Mouse (Mus musculus) midbrain, embryonic 13.5 days (tissue): ENCODE measurements around the gene Cfap97d1. TPM values are rescaled to one million over a fixed set of nuclear protein-coding genes. Genes with fewer than 3 reads are reported as not detected.

Experiments used
- ATAC-seq: fragments of 200-750 bp; cut with Nextera tagmentation; 2 replicates; pipeline ENCODE4 v1.8.0; 2017; ENCODE audit warnings: mild to moderate bottlenecking, moderate TSS enrichment, moderate library complexity
- H3K27ac ChIP-seq: fragments of 300-500 bp; sonication (generic); 2 replicates; pipeline ENCODE4 v1.5.1; 2015; ENCODE audit warnings: inconsistent platforms, mild to moderate bottlenecking, moderate library complexity
- H3K27me3 ChIP-seq: fragments of 300-500 bp; sonication (generic); 2 replicates; pipeline ENCODE4 v1.6.1; 2015; ENCODE audit warnings: mild to moderate bottlenecking, inconsistent platforms
- H3K36me3 ChIP-seq: fragments of 300-500 bp; sonication (generic); 2 replicates; pipeline ENCODE4 v1.6.1; 2015; ENCODE audit warnings: mild to moderate bottlenecking, inconsistent platforms
- H3K4me1 ChIP-seq: fragments of 300-500 bp; sonication (generic); replicated peaks from 2 replicates; pipeline ENCODE4 v1.6.1; 2015; ENCODE audit warnings: inconsistent platforms
- H3K4me2 ChIP-seq: fragments of 300-500 bp; sonication (generic); replicated peaks from 2 replicates; pipeline ENCODE4 v1.6.1; 2015; ENCODE audit warnings: moderate library complexity, mild to moderate bottlenecking, inconsistent platforms
- H3K4me3 ChIP-seq: fragments of 300-500 bp; sonication (generic); replicated peaks from 2 replicates; pipeline ENCODE4 v1.5.1; 2015; ENCODE audit warnings: mild to moderate bottlenecking, inconsistent platforms
- H3K9ac ChIP-seq: fragments of 300-500 bp; sonication (generic); replicated peaks from 2 replicates; pipeline ENCODE4 v1.6.1; 2015; ENCODE audit warnings: mild to moderate bottlenecking, inconsistent platforms
- H3K9me3 ChIP-seq: fragments of 300-500 bp; sonication (generic); 2 replicates; pipeline ENCODE4 v1.6.1; 2016; ENCODE audit warnings: mild to moderate bottlenecking, inconsistent platforms
- WGBS: fragments of 180-500 bp; shearing (Covaris S2); methylation state at CpG from one replicate; pipeline ENCODE4 v1.1.7; 2015; 5-methylcytosine and 5-hydroxymethylcytosine counted together
- polyA plus RNA-seq: library from polyadenylated mRNA; unstranded; fragments of >200 nt; fragmentation: Nextera tagmentation; extraction: Ambion mirVana; gene quantifications from 2 replicates; pipeline ENCODE4 v1.2.1, GENCODE M21; 2015

Gene Cfap97d1
- polyA plus RNA-seq, 1 experiment from 2014 or later: not detected

DNA sequence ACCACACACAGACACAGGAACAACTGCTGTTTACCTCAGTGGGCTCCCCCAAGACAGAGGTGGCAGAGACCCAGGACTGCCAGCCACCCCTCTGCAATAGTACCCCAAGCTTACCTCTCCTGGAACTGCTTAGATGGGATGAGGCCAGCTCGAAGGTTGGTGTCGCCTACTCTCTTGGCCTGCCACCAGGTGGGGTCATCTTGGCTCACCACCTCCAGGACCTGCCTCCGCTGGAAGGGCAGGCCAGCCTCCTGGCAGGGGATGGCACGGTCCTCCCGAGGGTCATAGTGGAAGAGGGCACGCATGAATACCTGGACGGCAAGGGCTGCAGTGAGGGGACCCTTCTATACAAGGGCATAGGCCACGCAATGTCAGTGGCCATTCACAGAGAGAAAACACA lies 29.1 kb downstream of the Cfap97d1 start:
- Histone ChIP-seq H3K27me3 (no peaks in the 10 kb centered on the region), H3K36me3 (peaks cover 95% of the 10 kb centered on the region), H3K4me3 (no peak overlapping the region), H3K9ac (no peak overlapping the region), H3K4me1 (peaks cover 26% of the 10 kb centered on the region), H3K4me2 (no peak overlapping the region), H3K9me3 (no peaks in the 10 kb centered on the region), H3K27ac (no peak overlapping the region)
- no peak for ATAC-seq
- 95% methylated on average over 8 of the region's 8 CpGs for WGBS

GRCm38 (mm10) chr11:102015472-102015871 lies 31.4 kb downstream of the Cfap97d1 start:
- H3K36me3 ChIP-seq: peaks cover 90% of the 10 kb centered on the region
- H3K9ac ChIP-seq: no peak overlapping the region
- ATAC-seq: no peak
- H3K4me1 ChIP-seq: peaks cover 21% of the 10 kb centered on the region
- H3K9me3 ChIP-seq: no peaks in the 10 kb centered on the region
- H3K4me3 ChIP-seq: no peak overlapping the region
- H3K27me3 ChIP-seq: no peaks in the 10 kb centered on the region
- no peak overlapping the region for H3K4me2 ChIP-seq
- WGBS: 58% methylated on average over 6 of the region's 6 CpGs
- H3K27ac ChIP-seq: peak overlapping the region; percentile 14; the same call in 1 of the 2 replicates

- Histone ChIP-seq H3K4me2 (no peak overlapping the region), H3K27me3 (no peaks in the 10 kb centered on the region), H3K36me3 (peaks cover 85% of the 10 kb centered on the region), H3K4me1 (peaks cover 18% of the 10 kb centered on the region; the same call in 1 of the 2 replicates), H3K9me3 (no peaks in the 10 kb centered on the region), H3K4me3 (no peak overlapping the region), H3K27ac (no peak overlapping the region), H3K9ac (no peak overlapping the region)
- ATAC-seq: no peak
- WGBS: 96% methylated on average over 1 of the region's 1 CpGs
Measured at GRCm38 (mm10) chr11:102016136-102016535, 32.1 kb downstream of the Cfap97d1 start.

GRCm38 (mm10) chr11:102019736-102020135 lies 35.7 kb downstream of the Cfap97d1 start:
- Histone ChIP-seq H3K27ac (no peak overlapping the region), H3K4me3 (no peak overlapping the region), H3K9ac (no peak overlapping the region), H3K9me3 (no peaks in the 10 kb centered on the region), H3K4me1 (peaks cover 32% of the 10 kb centered on the region), H3K27me3 (no peaks in the 10 kb centered on the region), H3K4me2 (no peak overlapping the region), H3K36me3 (peaks cover 63% of the 10 kb centered on the region)
- WGBS: 65% methylated on average over 9 of the region's 9 CpGs
- no peak for ATAC-seq

DNA sequence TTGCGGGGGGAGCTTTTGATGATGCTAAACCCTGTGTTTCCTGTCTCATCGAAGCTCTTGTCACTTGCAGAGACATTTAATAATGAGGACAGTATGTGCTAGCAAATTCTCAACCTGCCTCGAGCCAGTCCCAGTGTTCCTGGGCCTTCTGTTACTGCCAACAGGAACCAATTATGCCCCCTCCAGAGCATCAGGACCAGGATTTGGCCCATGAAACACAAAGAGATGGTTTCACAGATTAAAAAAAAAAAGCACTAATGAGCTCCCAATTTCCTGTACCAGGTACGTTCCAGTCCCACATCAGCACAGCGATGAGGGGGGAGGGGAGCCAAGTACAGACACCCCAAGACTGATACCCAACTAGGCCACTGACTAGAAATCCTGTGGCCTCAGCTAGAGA lies 37.1 kb downstream of the Cfap97d1 start:
- no peaks in the 10 kb centered on the region for H3K9me3 ChIP-seq
- no peak for ATAC-seq
- H3K9ac ChIP-seq: no peak overlapping the region
- peaks cover 34% of the 10 kb centered on the region for H3K4me1 ChIP-seq
- no peak overlapping the region for H3K27ac ChIP-seq
- H3K4me2 ChIP-seq: no peak overlapping the region
- no peaks in the 10 kb centered on the region for H3K27me3 ChIP-seq
- no peak overlapping the region for H3K4me3 ChIP-seq
- H3K36me3 ChIP-seq: peaks cover 50% of the 10 kb centered on the region
- 91% methylated on average over 5 of the region's 5 CpGs for WGBS

DNA sequence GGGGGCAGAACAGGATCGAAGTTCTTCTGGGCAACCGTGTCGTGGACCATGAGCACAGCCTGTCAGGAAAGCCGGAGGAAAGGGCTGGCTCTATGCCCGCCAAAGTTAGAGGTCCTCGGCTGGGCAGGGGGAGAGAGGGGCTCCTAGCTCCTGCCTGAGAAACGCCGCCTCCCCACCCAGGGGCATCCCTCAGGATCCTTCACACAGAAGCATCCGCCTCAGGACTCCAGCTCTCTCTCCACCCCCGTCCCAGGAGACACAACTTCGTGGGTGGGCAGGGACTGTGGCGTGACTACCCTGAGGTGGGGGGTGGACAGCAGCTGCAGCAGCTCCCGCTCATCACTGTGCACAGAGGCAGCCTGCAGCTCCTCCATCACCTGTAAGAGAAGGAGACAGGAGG lies 39.3 kb downstream of the Cfap97d1 start:
- Histone ChIP-seq H3K27ac (no peak overlapping the region), H3K4me2 (no peak overlapping the region), H3K36me3 (peaks cover 29% of the 10 kb centered on the region), H3K9me3 (no peaks in the 10 kb centered on the region), H3K4me3 (no peak overlapping the region), H3K4me1 (peaks cover 47% of the 10 kb centered on the region), H3K27me3 (no peaks in the 10 kb centered on the region), H3K9ac (0 out of 2 replicates have a peak overlapping the region, but pooled peaks have one; percentile 28)
- no peak for ATAC-seq
- 78% methylated on average over 13 of the region's 13 CpGs for WGBS

GRCm38 (mm10) chr11:102024084-102024758 lies 40.1 kb downstream of the Cfap97d1 start:
- Histone ChIP-seq H3K9ac (peak overlapping the region; percentile 19), H3K9me3 (no peaks in the 10 kb centered on the region), H3K4me1 (peaks cover 48% of the 10 kb centered on the region), H3K4me2 (no peak overlapping the region; the same call in 1 of the 2 replicates), H3K27me3 (no peaks in the 10 kb centered on the region), H3K36me3 (peaks cover 23% of the 10 kb centered on the region), H3K4me3 (0 out of 2 replicates have a peak overlapping the region, but pooled peaks have one; percentile 68), H3K27ac (0 out of 2 replicates have a peak overlapping the region, but pooled peaks have one; percentile 9)
- WGBS: 89% methylated on average over 6 of the region's 6 CpGs
- ATAC-seq: no peak

- Histone ChIP-seq H3K4me1 (peaks cover 45% of the 10 kb centered on the region), H3K27me3 (no peaks in the 10 kb centered on the region), H3K36me3 (peaks cover 19% of the 10 kb centered on the region), H3K27ac (no peak overlapping the region), H3K9ac (peak overlapping the region; percentile 46; the same call in 1 of the 2 replicates), H3K9me3 (no peaks in the 10 kb centered on the region), H3K4me3 (peak overlapping the region; percentile 68; the same call in 1 of the 2 replicates), H3K4me2 (peak overlapping the region; percentile 76)
- WGBS: 82% methylated on average over 4 of the region's 4 CpGs
- ATAC-seq: no peak
Measured at GRCm38 (mm10) chr11:102024875-102025274, 40.8 kb downstream of the Cfap97d1 start.

GRCm38 (mm10) chr11:102025354-102025753 lies 41.3 kb downstream of the Cfap97d1 start:
- H3K9me3 ChIP-seq: no peaks in the 10 kb centered on the region
- peak overlapping the region; percentile 68 for H3K4me3 ChIP-seq
- H3K36me3 ChIP-seq: peaks cover 14% of the 10 kb centered on the region
- ATAC-seq: no peak
- H3K27me3 ChIP-seq: no peaks in the 10 kb centered on the region
- H3K27ac ChIP-seq: peak overlapping the region; percentile 25; the same call in 1 of the 2 replicates
- peak overlapping the region; percentile 46; the same call in 1 of the 2 replicates for H3K9ac ChIP-seq
- WGBS: 35% methylated on average over 7 of the region's 7 CpGs
- peaks cover 47% of the 10 kb centered on the region for H3K4me1 ChIP-seq
- H3K4me2 ChIP-seq: peak overlapping the region; percentile 76

DNA sequence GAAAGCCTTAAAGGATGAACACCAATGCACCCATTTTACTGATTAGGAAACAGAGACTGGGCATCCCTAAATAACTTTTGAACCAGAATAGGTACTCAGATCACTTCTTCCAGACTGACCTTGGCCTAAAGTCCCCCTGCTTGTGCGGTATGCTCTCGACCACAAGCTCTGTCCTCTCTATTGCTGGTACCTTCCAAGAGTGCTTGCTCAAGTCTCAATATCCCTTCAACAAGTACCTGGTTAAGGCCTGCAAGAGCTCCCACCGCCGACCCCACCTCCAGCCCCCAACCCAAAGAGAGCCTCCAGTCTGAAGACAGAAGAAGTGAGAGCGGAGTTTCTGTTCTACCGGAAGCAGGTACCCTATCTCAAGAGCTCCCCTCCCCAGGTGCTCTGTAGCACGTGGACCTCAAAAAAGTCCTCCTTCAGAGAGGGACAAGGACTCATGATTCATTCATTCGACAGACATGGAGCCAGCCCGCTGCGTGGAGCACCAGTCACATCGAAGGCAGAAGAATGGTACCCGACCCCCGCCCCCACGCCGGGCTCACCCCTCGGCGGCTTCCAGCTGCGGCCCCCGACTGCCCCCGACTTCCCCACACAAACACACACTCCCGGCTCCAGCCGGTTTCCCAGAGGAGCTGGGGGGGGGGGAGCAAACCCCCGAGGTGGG lies 42.0 kb downstream of the Cfap97d1 start:
- Histone ChIP-seq H3K9ac (peak overlapping the region; percentile 82), H3K4me3 (peak overlapping the region; percentile 68), H3K27ac (peak overlapping the region; percentile 93), H3K27me3 (0 out of 2 replicates have a peak, but pooled peaks cover 3% of the 10 kb centered on the region), H3K9me3 (no peaks in the 10 kb centered on the region), H3K4me2 (peak overlapping the region; percentile 76), H3K4me1 (peaks cover 47% of the 10 kb centered on the region), H3K36me3 (peaks cover 12% of the 10 kb centered on the region)
- 3% methylated on average over 22 of the region's 23 CpGs for WGBS
- peak; percentile 21; the same call in 1 of the 2 replicates for ATAC-seq

- peak overlapping the region; percentile 93 for H3K27ac ChIP-seq
- ATAC-seq: peak; percentile 91
- H3K4me1 ChIP-seq: peaks cover 47% of the 10 kb centered on the region
- peak overlapping the region; percentile 68 for H3K4me3 ChIP-seq
- 0 out of 2 replicates have a peak, but pooled peaks cover 4% of the 10 kb centered on the region for H3K27me3 ChIP-seq
- H3K9me3 ChIP-seq: no peaks in the 10 kb centered on the region
- WGBS: under 1% methylated on average over 61 of the region's 73 CpGs
- H3K4me2 ChIP-seq: peak overlapping the region; percentile 76
- peaks cover 12% of the 10 kb centered on the region for H3K36me3 ChIP-seq
- H3K9ac ChIP-seq: peak overlapping the region; percentile 82
Measured at GRCm38 (mm10) chr11:102026694-102027360, 42.7 kb downstream of the Cfap97d1 start.
